Mouse (Mus musculus) G1E-ER4 (cell line): ENCODE measurements around the gene Rnf39. TPM values are rescaled to one million over a fixed set of nuclear protein-coding genes. Genes with fewer than 3 reads are reported as not detected.

Source experiments
- GATA1 ChIP-seq: IDR thresholded peaks from one replicate; pipeline ENCODE4 v1.8.0; 2012; ENCODE audit warnings: low read length, inconsistent platforms
- polyA plus RNA-seq: library from polyadenylated mRNA; stranded (reverse); fragments of >175 nt; gene quantifications from 2 replicates; pipeline ENCODE4 v1.2.3, GENCODE M21; 2012

Rnf39 gene
- polyA plus RNA-seq, 1 experiment: not detected

DNA sequence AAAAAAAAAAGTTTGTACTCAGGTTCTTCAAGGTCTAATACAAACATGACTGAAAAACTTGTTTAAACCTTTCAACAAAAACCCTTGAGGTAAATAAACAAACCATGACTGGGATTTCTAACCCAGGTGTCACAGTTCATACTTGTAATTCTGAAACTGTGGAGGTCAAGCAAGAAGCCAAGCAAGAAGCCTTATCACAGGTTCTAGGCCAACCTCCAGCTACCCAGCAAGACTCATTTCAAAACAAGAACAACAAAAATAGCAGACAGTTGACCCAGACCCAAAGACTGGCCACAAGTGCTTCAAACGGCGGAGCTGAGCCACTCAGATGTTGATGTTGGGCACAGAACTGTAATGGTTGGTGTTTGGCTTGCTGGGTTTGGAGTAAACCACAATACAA, 51.8 kb downstream of the Rnf39 start:
- no peak for TF ChIP-seq GATA1

DNA sequence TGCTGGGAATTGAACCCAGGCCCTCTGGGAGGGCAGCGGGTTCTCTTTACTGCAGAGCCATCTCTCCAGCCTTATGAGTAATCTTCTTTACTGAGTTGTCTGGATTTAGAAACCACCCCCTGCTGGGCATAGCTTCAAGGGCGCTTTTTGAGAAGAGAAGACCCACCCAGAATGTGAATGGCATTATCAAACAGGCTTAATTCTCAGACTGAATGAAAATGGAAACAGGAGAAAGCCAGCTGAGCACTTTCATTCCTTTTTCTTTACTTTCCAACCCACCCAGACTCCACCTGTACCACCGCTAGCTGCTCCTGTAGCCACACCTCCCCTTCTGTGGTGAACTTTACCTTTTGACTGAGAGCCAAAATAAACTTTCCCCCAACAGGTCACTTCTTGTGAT, 52.7 kb downstream of the Rnf39 start:
- no peak for TF ChIP-seq GATA1

- TF ChIP-seq GATA1: no peak
Observed at GRCm38 (mm10) chr17:36997033-36997735, 54.5 kb downstream of the Rnf39 start.

Other genes with a start within 250 kb of the Rnf39 start
- gene H2-M10.5, start 170.0 kb upstream of the Rnf39 start, polyA plus RNA-seq: not detected in 2 replicates
- not detected in 2 replicates for gene H2-M10.6, start 130.7 kb upstream of the Rnf39 start, polyA plus RNA-seq
- gene Trim26, start 105.8 kb upstream of the Rnf39 start, polyA plus RNA-seq: 7.1 and 7.9 TPM in 2 replicates
- gene Trim15, start 75.7 kb upstream of the Rnf39 start, polyA plus RNA-seq: not detected in 2 replicates
- gene Trim10, start 73.3 kb upstream of the Rnf39 start, polyA plus RNA-seq: 4.3 and 11.7 TPM in 2 replicates
- gene Trim40, start 52.8 kb upstream of the Rnf39 start, polyA plus RNA-seq: not detected in 2 replicates
- gene Trim31, start 44.8 kb upstream of the Rnf39 start, polyA plus RNA-seq: not detected in 2 replicates
- gene Ppp1r11, start 8.8 kb downstream of the Rnf39 start, polyA plus RNA-seq: 252 and 445 TPM in 2 replicates
- 3.8 and 5.8 TPM in 2 replicates for gene Znrd1, start 15.6 kb downstream of the Rnf39 start, polyA plus RNA-seq
- gene Znrd1as, start 15.7 kb downstream of the Rnf39 start, polyA plus RNA-seq: 0.26 and 0.56 TPM in 2 replicates
- gene 2410137M14Rik, start 38.3 kb downstream of the Rnf39 start, polyA plus RNA-seq: not detected in 2 replicates
- not detected in 2 replicates for gene H2-M5, start 46.6 kb downstream of the Rnf39 start, polyA plus RNA-seq
- gene Zfp57, start 58.2 kb downstream of the Rnf39 start, polyA plus RNA-seq: not detected in 2 replicates
- not detected in 2 replicates for gene Mog, start 80.5 kb downstream of the Rnf39 start, polyA plus RNA-seq
- 20.1 and 23.9 TPM in 2 replicates for gene Gabbr1, start 103.0 kb downstream of the Rnf39 start, polyA plus RNA-seq
- not detected in 2 replicates for gene Olfr90, start 145.6 kb downstream of the Rnf39 start, polyA plus RNA-seq
- gene Olfr91, start 155.4 kb downstream of the Rnf39 start, polyA plus RNA-seq: not detected in 2 replicates
- gene Olfr92, start 177.2 kb downstream of the Rnf39 start, polyA plus RNA-seq: not detected in 2 replicates
- gene Olfr93, start 218.6 kb downstream of the Rnf39 start, polyA plus RNA-seq: not detected in 2 replicates